Mouse (Mus musculus): ENCODE measurements around the gene Pmpcb.

GRCm38 (mm10) chr5:21714447-21714846 is 22.5 kb upstream of the Pmpcb start:
- TF ChIP-seq CTCF (IDR thresholded peaks at IDR 0.05; ENCODE audit: extremely low read depth, insufficient read depth, low read length) (no peak), POLR2A (IDR thresholded peaks at IDR 0.05; ENCODE audit: extremely low read depth, insufficient read depth, low read length) (no peak)

Measured in cortical plate, adult 2 months (tissue).